Mouse (Mus musculus) liver, postnatal 0 days (tissue): ENCODE measurements around the gene Cnot2.

Experiments used
- CTCF ChIP-seq: sonication (generic); IDR thresholded peaks from 2 replicates; pipeline ENCODE4 v1.5.1; 2016; ENCODE audit warnings: antibody characterized with exemption, low read depth
- EP300 ChIP-seq: IDR thresholded peaks from 2 replicates; pipeline ENCODE4 v1.6.1; 2016; ENCODE audit warnings: antibody characterized with exemption, low read depth, mild to moderate bottlenecking

GRCm38 (mm10) chr10:116444826-116445225, 136.5 kb downstream of the Cnot2 start:
- no peak for TF ChIP-seq CTCF
- no peak for TF ChIP-seq EP300
